Mouse (Mus musculus) embryonic facial prominence, embryonic 15.5 days (tissue): ENCODE results near the gene Pgghg. TPM values are rescaled to one million over a fixed set of nuclear protein-coding genes. Genes with fewer than 3 reads are reported as not detected.
A peak's percentile ranks its signal among the peaks of the same experiment; 100 is the strongest.

Experiments used
- ATAC-seq: fragments of 200-750 bp; cut with Nextera tagmentation; 2 replicates; pipeline ENCODE4 v1.8.0; 2017; ENCODE audit warnings: low read depth, moderate TSS enrichment; ENCODE audit not compliant: insufficient number of reproducible peaks, low FRiP score, low TSS enrichment
- H3K27ac ChIP-seq: fragments of 300-500 bp; sonication (generic); replicated peaks from 2 replicates; pipeline ENCODE4 v1.5.1; 2015; ENCODE audit warnings: mild to moderate bottlenecking, inconsistent platforms
- H3K27me3 ChIP-seq: fragments of 300-500 bp; sonication (generic); 2 replicates; pipeline ENCODE4 v1.6.1; 2015; ENCODE audit warnings: inconsistent platforms
- H3K36me3 ChIP-seq: fragments of 300-500 bp; sonication (generic); 2 replicates; pipeline ENCODE4 v1.6.1; 2015; ENCODE audit warnings: mild to moderate bottlenecking, inconsistent platforms
- H3K4me1 ChIP-seq: fragments of 300-500 bp; sonication (generic); 2 replicates; pipeline ENCODE4 v1.6.1; 2015; ENCODE audit warnings: inconsistent platforms
- H3K4me2 ChIP-seq: fragments of 300-500 bp; sonication (generic); replicated peaks from 2 replicates; pipeline ENCODE4 v1.6.1; 2015; ENCODE audit warnings: mild to moderate bottlenecking, inconsistent platforms
- H3K4me3 ChIP-seq: fragments of 300-500 bp; sonication (generic); replicated peaks from 2 replicates; pipeline ENCODE4 v1.5.1; 2015; ENCODE audit warnings: mild to moderate bottlenecking, inconsistent platforms
- H3K9ac ChIP-seq: fragments of 300-500 bp; sonication (generic); 2 replicates; pipeline ENCODE4 v1.6.1; 2015; ENCODE audit warnings: inconsistent platforms
- H3K9me3 ChIP-seq: fragments of 300-500 bp; sonication (generic); replicated peaks from 2 replicates; pipeline ENCODE4 v1.6.1; 2016; ENCODE audit warnings: inconsistent platforms
- WGBS: fragments of 180-500 bp; shearing (Covaris S2); methylation state at CpG from one replicate; pipeline ENCODE4 v1.1.7; 2015; 5-methylcytosine and 5-hydroxymethylcytosine counted together
- polyA plus RNA-seq: library from polyadenylated mRNA; unstranded; fragments of >200 nt; fragmentation: Nextera tagmentation; extraction: Ambion mirVana; gene quantifications from 2 replicates; pipeline ENCODE4 v1.2.1, GENCODE M21; 2015

Gene Pgghg
- polyA plus RNA-seq: 26.3 and 29.0 TPM in 2 replicates

GRCm38 (mm10) chr7:140941222-140942051, at the start of gene Pgghg:
Pgghg (plus strand) TSS chr7:140941391.
- Histone ChIP-seq H3K9ac (peak within 1 kb of the TSS; percentile 51), H3K4me3 (peak within 1 kb of the TSS; percentile 59), H3K4me1 (peaks cover 41% of the 10 kb centered on the region), H3K9me3 (no peaks in the 10 kb centered on the region), H3K36me3 (peaks cover 21% of the 10 kb centered on the region), H3K27ac (peak within 1 kb of the TSS; percentile 99), H3K27me3 (0 out of 2 replicates have a peak, but pooled peaks cover 4% of the 10 kb centered on the region), H3K4me2 (peak within 1 kb of the TSS; percentile 64)
- ATAC-seq: peak; percentile 89
- 2% methylated on average over 33 of the region's 33 CpGs for WGBS

GRCm38 (mm10) chr7:140894031-140894430, 47.2 kb upstream of the Pgghg start:
- Histone ChIP-seq H3K36me3 (peaks cover 77% of the 10 kb centered on the region), H3K4me3 (no peak overlapping the region), H3K27me3 (no peaks in the 10 kb centered on the region), H3K4me1 (no peaks in the 10 kb centered on the region), H3K4me2 (no peak overlapping the region), H3K9me3 (no peaks in the 10 kb centered on the region), H3K9ac (no peak overlapping the region), H3K27ac (no peak overlapping the region)
- 80% methylated on average over 7 of the region's 7 CpGs for WGBS
- ATAC-seq: no peak

GRCm38 (mm10) chr7:140894611-140895010, 46.6 kb upstream of the Pgghg start:
- 89% methylated on average over 3 of the region's 3 CpGs for WGBS
- H3K36me3 ChIP-seq: peaks cover 74% of the 10 kb centered on the region
- no peaks in the 10 kb centered on the region for H3K4me1 ChIP-seq
- H3K4me2 ChIP-seq: no peak overlapping the region
- H3K9ac ChIP-seq: no peak overlapping the region
- H3K27me3 ChIP-seq: no peaks in the 10 kb centered on the region
- no peak overlapping the region for H3K4me3 ChIP-seq
- no peaks in the 10 kb centered on the region for H3K9me3 ChIP-seq
- no peak for ATAC-seq
- H3K27ac ChIP-seq: no peak overlapping the region

- Histone ChIP-seq H3K4me3 (no peak overlapping the region), H3K9me3 (no peaks in the 10 kb centered on the region), H3K9ac (no peak overlapping the region), H3K27ac (no peak overlapping the region), H3K27me3 (no peaks in the 10 kb centered on the region), H3K4me1 (no peaks in the 10 kb centered on the region), H3K4me2 (no peak overlapping the region), H3K36me3 (peaks cover 55% of the 10 kb centered on the region)
- no peak for ATAC-seq
- 65% methylated on average over 7 of the region's 7 CpGs for WGBS
Observed at GRCm38 (mm10) chr7:140897863-140898262, 43.3 kb upstream of the Pgghg start.

- Histone ChIP-seq H3K9me3 (no peaks in the 10 kb centered on the region), H3K27me3 (no peaks in the 10 kb centered on the region), H3K9ac (no peak overlapping the region), H3K4me3 (no peak overlapping the region), H3K27ac (no peak overlapping the region), H3K4me2 (no peak overlapping the region), H3K36me3 (peaks cover 44% of the 10 kb centered on the region), H3K4me1 (no peaks in the 10 kb centered on the region)
- 83% methylated on average over 3 of the region's 3 CpGs for WGBS
- no peak for ATAC-seq
Observed at GRCm38 (mm10) chr7:140899121-140899520, 42.1 kb upstream of the Pgghg start.

GRCm38 (mm10) chr7:140900220-140900619, 41.0 kb upstream of the Pgghg start, which contains the start of gene Cox8b:
Cox8b (minus strand) TSS chr7:140900446.
- no peak for ATAC-seq
- no peak within 1 kb of the TSS for H3K9ac ChIP-seq
- no peak within 1 kb of the TSS for H3K27ac ChIP-seq
- no peak within 1 kb of the TSS for H3K4me3 ChIP-seq
- H3K27me3 ChIP-seq: no peaks in the 10 kb centered on the region
- no peaks in the 10 kb centered on the region for H3K4me1 ChIP-seq
- H3K9me3 ChIP-seq: no peaks in the 10 kb centered on the region
- H3K4me2 ChIP-seq: no peak within 1 kb of the TSS
- 78% methylated on average over 10 of the region's 10 CpGs for WGBS
- peaks cover 35% of the 10 kb centered on the region for H3K36me3 ChIP-seq

- H3K4me2 ChIP-seq: no peak overlapping the region
- H3K27ac ChIP-seq: no peak overlapping the region
- 44% methylated on average over 15 of the region's 15 CpGs for WGBS
- H3K4me1 ChIP-seq: no peaks in the 10 kb centered on the region
- H3K27me3 ChIP-seq: no peaks in the 10 kb centered on the region
- H3K9ac ChIP-seq: no peak overlapping the region
- H3K9me3 ChIP-seq: no peaks in the 10 kb centered on the region
- no peak for ATAC-seq
- H3K36me3 ChIP-seq: peaks cover 16% of the 10 kb centered on the region
- H3K4me3 ChIP-seq: no peak overlapping the region
Observed at GRCm38 (mm10) chr7:140902036-140902875, 38.9 kb upstream of the Pgghg start.

- Histone ChIP-seq H3K4me3 (no peak overlapping the region), H3K4me1 (no peaks in the 10 kb centered on the region), H3K9me3 (no peaks in the 10 kb centered on the region), H3K9ac (no peak overlapping the region), H3K27me3 (no peaks in the 10 kb centered on the region), H3K36me3 (peaks cover 7% of the 10 kb centered on the region), H3K27ac (no peak overlapping the region), H3K4me2 (no peak overlapping the region)
- ATAC-seq: 0 out of 2 replicates have a peak, but pooled peaks have one; percentile 6
- WGBS: 24% methylated on average over 13 of the region's 13 CpGs
Observed at GRCm38 (mm10) chr7:140903212-140903611, 38.0 kb upstream of the Pgghg start.

- Histone ChIP-seq H3K36me3 (no peaks in the 10 kb centered on the region), H3K4me2 (no peak overlapping the region), H3K4me3 (no peak overlapping the region), H3K4me1 (peaks cover 4% of the 10 kb centered on the region; the same call in 1 of the 2 replicates), H3K27ac (no peak overlapping the region), H3K9me3 (no peaks in the 10 kb centered on the region), H3K9ac (no peak overlapping the region), H3K27me3 (no peaks in the 10 kb centered on the region)
- ATAC-seq: no peak
- WGBS: 61% methylated on average over 2 of the region's 2 CpGs
Observed at GRCm38 (mm10) chr7:140905642-140906081, 35.5 kb upstream of the Pgghg start.

GRCm38 (mm10) chr7:140907131-140907530, 34.1 kb upstream of the Pgghg start:
- H3K27ac ChIP-seq: no peak overlapping the region
- no peaks in the 10 kb centered on the region for H3K36me3 ChIP-seq
- no peak for ATAC-seq
- WGBS: 74% methylated on average over 13 of the region's 13 CpGs
- H3K9ac ChIP-seq: no peak overlapping the region
- no peaks in the 10 kb centered on the region for H3K9me3 ChIP-seq
- H3K27me3 ChIP-seq: no peaks in the 10 kb centered on the region
- H3K4me2 ChIP-seq: no peak overlapping the region
- no peak overlapping the region for H3K4me3 ChIP-seq
- H3K4me1 ChIP-seq: peaks cover 4% of the 10 kb centered on the region; the same call in 1 of the 2 replicates

- 81% methylated on average over 7 of the region's 7 CpGs for WGBS
- ATAC-seq: no peak
Observed at GRCm38 (mm10) chr7:140907697-140908096, 33.5 kb upstream of the Pgghg start.

More at GRCm38 (mm10) chr7:140907697-140908096, 33.5 kb upstream of the Pgghg start:
- H3K4me1 ChIP-seq: peaks cover 4% of the 10 kb centered on the region; the same call in 1 of the 2 replicates
- no peaks in the 10 kb centered on the region for H3K27me3 ChIP-seq
- H3K9me3 ChIP-seq: no peaks in the 10 kb centered on the region
- H3K4me3 ChIP-seq: no peak overlapping the region
- no peak overlapping the region for H3K4me2 ChIP-seq
- H3K9ac ChIP-seq: no peak overlapping the region
- H3K27ac ChIP-seq: no peak overlapping the region
- no peaks in the 10 kb centered on the region for H3K36me3 ChIP-seq
